Mouse (Mus musculus): Measurements from ENCODE around the gene Pomt2.
A peak's percentile ranks its signal among the peaks of the same experiment; 100 is the strongest.
"Not testable (repeated sequence)": the region's sequence is repeated elsewhere in the genome, so short reads cannot be mapped to it uniquely, and the experiment has no call there.

Pomt2 gene

DNA sequence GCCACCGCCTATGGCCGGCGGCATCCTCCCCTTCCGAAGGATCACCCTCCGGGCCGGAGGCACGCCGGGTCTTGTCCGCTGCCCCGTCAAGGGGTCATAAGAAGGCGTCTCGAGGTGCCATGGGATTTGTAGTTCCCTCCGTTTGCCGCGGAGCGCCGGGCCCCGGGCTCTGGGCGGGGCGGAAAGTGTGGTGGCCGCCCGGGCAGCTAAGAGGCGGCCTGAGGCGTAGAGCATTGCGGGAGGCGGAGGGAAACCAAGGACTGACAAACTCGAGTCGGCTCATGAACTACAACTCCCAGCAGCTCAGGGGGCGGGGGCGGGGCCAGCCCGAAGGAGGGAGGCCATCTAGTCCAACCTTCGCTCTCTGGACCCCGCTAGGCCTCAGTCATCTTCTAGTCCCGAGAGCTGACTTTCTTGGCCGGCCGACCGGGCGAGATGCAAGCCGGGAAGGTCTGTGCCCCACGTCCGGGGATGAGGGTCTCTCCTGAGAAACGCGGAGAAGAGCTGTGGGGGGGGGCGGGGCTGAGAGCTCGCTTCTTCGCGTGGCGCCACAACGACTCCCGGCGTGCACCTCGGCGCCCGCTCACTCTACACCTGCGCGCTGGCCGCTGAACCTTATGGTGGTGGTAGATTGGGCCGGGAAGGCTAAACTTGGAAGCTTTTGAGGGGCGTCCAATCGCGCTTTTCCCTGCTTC is at the start of gene Pomt2:
Gene Pomt2, minus strand, starts transcription at position 574 of the 695 bp plus-strand sequence.
- DNase-seq: peak; percentile 96

DNA sequence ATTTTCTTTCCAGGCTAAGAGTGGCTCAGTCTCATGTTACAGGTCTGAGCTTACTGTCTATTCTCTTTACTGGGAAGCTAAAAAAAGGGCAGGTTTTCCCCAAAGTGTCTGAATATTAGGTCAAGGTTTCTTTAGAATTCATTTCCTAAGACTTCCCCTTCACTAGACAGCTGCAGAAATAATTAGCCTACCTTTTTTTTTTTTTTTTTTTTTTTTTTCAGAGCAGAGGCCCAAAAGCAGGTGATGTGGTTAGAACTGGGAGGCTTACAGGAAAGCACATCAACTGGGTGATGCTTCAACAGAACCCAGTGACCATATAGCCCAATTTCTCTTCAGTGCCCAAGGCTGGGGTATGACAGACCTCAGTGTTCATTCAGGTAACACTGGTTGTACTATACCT is 48.5 kb upstream of the Pomt2 start:
- no peak for DNase-seq

DNA sequence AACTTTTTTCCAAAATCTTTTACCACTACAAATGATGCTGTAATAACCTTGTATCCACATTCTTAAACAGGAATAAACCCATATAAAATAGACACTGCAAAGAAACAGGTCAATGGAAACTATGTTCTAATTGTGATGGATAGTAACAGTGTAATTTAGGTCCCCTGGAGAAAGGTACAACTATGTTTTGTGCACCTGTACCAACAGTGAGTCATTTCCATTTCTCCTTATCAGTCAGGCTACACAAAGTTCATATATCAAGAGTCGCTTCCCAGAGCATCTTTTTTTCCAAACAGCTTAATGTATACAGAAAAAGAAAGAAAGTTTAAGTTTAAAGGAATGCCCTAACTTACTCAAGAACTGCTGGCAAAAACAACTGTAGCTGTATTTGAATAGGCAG is 47.3 kb upstream of the Pomt2 start:
- no peak for DNase-seq

DNA sequence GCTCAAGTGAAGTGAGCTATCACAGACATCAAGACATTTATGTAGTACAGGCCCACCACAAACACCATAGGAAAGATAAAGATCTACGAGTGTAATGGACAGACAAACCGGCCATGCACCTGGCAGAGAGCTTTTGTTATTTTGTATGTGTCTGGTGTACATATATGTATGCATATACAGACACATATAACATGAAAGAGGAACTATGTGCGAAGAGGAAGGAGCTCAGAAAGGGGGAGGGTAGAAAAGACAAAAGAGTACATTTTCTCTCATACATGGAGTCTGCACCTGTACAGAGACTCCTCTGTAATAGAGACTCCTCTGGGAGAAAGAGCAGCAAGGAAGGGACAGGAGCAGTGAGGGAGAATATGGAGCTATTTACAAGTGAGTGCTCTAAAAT is 45.2 kb upstream of the Pomt2 start:
- no peak for DNase-seq

DNA sequence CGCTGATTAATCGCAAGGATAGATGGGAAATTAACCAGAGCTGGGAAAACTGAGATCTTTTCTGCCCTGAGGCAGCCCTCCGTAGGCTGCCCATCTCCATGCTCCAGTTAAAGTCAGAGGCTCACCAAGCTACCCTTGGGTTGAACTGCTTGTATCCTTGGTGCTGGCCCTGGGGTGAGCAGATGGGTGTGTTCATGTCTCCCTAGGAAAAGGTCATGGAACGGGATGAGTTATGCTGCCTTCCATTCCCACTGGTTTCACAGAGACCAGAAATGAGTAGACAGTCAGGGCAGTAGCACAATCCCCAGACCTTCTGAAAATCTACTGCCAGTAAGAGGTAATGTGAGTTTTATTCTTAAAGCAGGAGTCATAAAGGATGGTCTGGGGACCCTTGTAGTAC is 29.9 kb upstream of the Pomt2 start:
- DNase-seq: no peak

DNA sequence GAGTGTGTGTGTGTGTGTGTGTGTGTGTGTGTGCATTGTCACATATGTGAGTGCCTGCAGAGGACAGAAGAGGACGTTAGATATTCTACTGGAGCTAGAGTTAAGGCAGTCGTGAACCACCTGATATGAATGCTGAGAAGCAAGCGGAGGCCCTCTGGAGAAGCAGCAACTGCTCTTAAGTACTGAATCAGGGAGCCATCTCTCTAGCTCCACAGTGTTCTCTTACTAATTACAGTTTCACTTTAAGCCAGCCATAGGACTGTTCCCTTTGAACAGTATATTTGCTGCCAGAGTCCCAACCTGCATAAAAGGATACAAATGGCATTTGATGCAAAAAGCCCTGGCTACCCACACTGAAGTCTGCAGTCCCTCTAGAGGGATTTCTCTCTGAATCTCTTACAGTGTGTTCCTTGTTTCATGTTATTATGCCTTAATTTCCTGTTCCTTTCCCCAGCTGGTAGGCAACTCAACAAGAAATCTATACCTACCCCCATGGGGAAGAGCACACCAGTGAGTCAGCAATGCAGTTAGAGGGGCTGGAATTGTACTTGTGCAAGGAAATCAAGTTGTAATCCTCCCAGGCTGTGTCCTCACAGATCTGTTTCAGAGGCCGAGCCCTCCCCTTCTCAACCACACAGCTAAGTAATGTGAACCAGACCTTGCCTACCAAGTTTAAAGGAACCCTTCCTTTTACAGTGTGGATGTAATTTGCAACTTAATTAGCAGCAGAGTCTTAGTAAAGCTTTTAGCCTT is 27.6 kb upstream of the Pomt2 start:
- no peak for DNase-seq

DNA sequence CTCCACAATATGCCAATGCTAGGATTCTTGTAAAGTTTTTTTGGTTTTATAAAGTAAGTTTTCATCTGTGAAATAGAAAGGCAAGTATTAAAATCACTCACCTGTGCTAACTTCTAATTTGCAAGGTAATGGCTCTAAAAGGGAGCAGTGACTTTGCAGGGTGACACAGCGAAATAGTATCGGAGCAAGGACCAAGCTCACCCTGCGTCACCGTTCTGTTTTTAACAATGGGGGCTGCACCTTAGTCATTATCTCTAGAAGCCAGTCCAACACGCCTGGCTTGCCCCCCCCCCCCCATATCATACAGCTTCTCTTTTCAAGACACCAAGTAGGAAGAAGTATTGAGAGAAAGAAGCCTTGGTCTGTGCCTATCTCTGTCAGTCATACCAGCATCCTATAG is 13.0 kb upstream of the Pomt2 start:
- no peak for DNase-seq

DNA sequence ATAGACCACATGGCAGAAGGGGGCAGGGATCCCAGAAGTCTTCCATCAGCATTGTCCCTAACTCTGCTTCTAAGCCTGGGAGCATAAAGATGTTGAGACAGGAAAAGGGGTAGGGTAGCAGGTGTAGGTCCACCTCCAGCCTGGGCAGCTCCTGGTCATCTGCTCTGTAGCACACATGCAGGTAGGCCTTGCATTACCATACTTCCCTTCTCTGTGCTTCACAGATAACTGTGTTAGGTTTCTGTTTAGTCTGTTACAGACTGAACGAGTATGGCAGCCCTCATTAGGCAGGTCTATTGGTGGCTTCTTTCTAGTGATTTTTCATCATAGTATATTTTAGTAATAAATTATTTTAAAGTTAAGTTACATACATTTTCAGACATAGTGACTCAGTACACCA is 12.5 kb upstream of the Pomt2 start:
- DNase-seq: no peak

DNA sequence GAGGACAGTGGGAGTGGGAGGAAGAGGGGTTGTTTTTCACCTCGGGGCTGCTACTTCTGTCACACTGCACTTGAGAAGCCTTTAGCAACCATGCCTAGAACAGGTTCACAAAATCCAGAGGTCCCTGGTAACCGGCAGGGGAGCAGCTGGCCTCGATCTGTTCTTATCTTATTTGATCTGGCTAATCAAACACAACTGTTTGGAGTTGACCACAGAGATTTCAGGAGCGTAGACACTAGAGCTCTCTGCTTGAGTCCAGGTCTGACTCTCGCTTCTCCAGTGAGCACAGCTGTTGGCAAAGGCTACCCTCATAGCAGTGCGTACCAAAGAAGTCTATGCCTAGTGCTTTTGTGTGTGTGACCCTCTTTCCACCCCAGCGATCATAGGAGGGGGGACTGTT is 10.3 kb upstream of the Pomt2 start:
- no peak for DNase-seq

DNA sequence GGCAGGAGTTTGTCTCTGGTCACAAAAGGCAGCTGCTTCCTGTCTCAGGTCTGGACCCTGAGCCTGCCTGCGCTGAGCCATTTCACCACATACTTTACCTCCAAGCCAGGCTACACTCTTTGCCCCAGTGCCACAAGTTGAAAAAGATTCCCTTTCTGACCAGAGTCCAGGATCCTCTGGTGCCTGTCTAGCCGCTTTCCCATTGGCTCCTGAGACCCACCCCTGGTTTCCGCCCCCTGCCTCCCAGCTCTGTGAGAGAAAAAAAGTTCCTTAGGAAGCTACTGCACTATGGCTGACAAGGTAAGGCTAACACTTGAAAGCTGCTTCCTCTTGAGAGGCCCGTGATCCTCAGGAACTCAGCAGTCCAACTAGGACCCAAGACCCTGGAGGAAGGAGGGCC is 9.6 kb upstream of the Pomt2 start:
- DNase-seq: no peak

DNA sequence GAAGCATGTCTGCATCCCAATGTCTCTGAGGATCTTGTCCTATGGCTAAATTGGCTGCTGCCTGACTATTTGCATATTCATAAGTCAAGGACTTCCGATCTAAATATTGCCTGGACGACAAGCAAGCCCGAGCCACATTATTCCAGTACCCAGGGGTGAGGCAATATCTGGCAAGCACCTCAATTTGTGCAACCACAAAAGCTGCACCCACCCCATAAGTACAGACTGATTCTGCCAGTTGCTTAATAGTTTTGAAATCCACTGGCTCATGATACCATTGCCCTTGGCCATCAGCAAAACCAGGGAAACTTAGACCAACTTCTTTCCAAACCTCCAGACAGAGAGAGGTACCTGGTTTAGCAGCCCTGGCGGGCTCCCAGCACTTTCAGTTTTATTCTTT is 6.7 kb upstream of the Pomt2 start:
- DNase-seq: not testable (repeated sequence)

DNA sequence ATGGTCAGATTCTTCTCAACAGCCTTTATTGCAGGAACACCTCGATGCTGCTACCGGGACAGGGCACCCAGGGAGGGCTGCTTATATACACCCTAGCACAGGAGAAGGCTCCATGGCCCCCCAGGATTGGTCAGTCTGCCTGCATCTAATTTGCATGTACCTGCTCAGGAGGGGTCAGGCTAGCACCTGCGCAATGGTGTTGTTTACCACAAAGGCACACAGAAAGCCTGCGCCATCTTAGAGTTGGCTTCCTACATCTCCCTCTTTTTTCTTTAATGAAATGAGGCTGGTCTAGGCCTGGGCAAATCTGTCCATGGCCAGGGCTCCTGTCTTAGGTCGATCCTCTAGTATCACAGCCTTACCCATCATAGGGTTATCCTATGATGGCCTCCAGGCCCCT is 1.7 kb upstream of the Pomt2 start:
- no peak for DNase-seq

DNA sequence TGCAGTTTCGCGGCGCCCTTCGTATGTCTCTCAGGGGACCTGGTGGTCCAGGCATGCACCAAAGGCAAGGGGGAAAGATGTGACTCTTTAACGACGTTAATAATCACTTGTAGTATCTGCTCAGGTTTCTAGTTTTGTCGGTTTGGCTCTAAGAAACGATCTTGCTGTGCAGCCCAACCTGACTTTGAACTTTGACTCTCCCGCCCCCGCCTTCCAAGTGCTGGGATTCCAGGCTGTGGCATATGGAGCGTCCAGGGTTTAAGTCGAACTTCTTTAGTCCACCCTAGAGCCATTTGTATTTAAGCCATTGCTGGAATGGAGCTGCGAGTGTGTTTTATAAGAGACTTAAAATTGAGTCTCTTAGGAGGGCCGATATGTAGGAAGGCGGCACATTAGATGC is 368 bp upstream of the Pomt2 start:
- no peak for DNase-seq

DNA sequence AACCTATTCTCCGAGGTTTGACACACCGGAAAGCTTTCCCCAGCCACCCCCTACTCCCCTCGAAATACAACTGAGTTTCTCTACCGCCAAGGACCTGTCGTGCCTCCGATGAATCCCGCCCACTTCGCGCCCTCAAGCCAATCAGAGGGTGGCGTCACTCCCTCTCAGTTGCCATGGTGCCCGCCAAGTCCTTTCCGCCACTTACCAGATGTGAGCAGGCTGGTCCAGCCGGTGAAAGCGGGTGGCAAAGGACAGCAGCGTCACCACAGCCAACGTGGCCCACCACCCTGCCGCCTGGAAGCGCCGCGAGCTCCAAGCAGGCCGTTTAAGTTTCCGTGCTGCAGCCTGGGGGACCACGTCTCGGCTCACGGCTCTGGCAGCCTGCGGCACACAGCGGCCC is 802 bp downstream of the Pomt2 start, which contains the start of gene Gstz1:
Gene Gstz1, plus strand, starts transcription at position 200 of the 400 bp plus-strand sequence.
- DNase-seq: peak; percentile 92

DNA sequence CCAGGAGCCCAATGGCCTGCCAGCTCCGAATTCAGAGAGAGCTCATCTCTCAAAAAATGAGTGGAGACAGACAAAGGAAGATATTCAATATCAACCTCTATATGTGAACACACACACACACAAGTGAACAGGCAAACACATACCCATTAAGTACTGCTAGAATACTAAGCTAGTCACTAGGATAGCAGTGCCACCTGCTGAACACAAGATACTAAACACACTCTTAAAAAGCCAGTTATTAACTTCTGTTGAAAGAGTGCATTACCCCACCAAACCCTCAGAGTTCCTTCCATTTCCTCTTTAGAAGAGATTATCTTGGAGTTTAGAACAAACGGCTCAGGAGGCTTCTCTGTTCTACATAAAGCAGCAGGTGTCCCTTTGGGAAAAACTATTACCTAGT is 5.6 kb downstream of the Pomt2 start:
- DNase-seq: no peak

DNA sequence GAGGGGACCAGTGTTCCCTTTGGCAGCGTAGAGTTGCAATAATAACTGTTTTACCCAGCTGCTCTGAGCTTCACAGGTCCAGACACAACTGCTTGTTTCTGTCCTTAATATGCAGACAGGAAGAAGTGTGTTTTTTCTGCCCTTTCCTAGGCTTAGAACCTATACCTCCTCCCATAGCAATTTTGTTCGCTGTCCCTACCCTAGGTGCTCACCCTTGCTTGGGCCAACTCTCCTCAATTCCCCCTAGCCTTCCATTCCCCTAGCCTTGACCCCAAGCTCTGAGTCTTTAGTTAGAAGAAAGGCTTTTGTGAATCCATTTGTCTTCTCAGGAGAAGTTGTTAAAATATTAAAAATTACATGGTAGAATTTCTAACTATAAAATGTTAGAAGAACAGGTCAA is 9.0 kb downstream of the Pomt2 start:
- DNase-seq: no peak

DNA sequence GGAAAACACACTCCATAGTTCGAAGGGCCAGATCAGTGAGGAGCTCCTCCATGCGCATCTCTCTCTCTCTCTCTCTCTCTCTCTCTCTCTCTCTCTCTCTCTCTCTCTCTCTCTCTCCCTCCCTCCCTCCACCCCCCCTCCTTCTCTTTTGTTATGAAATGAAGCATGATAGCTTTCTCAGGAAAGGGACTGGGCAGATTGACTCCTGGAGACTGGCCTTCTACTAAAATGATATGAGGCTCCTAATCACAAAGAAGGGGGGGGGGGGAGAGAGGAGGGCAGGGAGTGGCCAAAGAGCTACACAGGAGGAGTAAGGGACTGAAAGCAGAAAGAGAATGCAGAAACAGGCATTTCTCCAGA is 9.4 kb downstream of the Pomt2 start:
- no peak for DNase-seq

DNA sequence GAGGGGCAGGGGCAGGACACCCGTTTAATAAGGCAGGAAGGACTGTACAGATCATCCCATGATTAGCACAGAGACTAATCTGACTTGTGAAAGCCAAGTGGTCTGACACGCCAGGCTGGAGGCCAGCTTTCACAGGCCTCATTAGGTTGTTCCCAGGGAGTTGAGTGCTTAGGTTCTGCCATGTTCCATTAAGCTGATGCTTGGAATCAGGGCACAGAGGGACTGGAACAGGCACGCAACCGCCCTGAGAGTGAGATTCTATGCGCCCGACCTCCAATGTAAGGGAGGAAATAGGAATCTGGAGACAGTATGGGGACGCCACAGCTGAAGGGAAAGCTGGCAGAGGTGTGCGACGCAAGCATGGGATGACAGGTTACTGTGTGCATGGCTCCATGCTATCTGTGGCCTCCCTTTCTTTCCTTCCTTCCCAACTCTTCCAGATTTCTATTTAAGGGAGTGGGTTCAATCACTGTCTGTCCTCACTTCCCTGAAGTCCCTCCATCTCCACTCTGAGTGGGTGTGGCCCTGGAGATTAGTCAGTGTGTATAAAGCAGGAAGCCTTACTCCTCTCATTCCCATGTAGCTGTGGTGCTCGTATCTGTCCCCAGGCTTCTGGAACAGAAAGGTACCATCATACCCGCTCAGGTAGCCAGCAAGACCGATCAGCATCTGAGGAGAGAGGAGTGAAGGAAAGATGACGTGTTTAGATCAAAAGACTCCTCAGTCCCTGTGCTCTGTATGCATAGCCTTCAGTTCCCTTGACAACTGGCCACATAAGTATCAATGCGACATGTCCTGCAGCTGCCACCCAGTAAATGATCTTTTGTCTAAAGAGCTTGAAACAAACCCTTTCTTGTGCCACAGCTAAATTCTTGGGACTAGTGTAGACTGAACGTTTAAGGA is 10.1 kb downstream of the Pomt2 start:
- DNase-seq: no peak

DNA sequence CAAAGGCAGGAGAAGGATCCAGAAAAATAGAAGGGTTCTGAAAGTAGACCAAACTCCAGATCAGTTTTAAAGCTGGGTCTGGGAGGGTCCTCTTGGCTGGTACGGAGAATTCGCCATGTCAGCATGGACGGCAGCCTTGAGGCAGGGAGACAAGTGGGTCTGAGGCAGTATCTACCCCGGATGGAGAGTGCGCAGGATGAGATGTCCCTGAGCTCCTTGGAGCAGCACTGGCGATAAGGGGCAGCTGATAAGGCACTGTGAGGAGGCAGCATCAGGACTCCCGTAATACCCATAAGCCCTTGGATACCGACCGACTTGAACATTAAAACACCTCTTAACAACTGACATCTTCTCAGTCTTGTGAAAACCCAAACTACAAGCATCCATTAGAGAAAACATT is 15.0 kb downstream of the Pomt2 start:
- DNase-seq: no peak

DNA sequence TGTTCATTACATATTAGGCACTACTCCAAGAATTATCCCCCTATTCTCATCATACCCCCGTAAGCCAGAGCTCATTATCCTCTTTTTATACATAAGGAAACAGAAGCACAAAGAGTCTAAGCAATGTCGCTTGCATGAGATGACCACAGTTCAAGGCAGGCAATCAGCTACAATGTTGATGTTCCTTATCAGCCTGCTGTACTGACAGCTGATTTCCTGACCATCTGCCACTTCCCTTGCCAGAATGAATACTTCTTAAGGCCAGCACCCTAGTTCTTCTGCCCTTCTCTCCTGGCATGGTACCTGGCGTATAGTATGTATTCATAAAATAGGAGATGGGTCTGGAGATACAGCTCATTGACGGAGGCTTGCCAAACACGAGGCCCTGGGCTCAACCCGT is 15.6 kb downstream of the Pomt2 start:
- DNase-seq: no peak

DNA sequence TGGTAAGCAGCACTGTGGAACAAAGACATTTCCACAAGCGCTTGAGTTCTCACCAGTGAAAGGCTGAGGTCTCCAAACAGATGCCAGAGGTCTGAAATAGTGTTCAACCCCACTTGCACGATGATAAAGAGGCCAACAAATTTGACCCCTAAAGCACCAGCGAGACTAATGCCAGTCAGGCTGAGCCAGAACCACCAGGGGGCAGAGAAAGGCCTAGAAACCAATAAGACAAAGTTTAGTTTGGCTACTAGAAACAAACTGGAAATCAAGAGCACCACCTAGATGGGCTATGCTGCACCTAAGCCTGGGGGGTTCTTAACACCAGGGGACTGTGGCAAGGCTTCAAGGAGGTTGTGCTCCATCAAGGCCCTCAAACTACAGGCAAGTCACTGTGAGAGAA is 16.1 kb downstream of the Pomt2 start:
- no peak for DNase-seq

DNA sequence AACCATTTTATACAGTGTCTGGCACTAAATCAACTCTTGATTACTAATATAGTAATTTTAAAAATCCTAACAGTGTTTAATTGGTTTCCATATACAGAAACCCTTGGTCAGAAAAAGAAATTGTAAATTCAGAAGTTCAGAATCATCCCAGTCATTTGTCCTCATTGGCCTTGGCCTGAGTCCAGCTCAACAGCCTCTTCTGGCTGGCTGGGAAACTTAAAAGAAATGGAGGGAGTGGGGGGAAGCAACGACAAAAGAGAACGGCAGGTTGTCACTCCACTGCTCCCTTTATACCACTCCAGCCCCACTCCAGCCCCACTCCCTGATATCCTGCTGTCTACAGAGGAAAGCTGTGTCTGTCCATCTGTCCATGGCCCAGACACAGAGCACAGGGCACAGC is 16.6 kb downstream of the Pomt2 start:
- DNase-seq: no peak

DNA sequence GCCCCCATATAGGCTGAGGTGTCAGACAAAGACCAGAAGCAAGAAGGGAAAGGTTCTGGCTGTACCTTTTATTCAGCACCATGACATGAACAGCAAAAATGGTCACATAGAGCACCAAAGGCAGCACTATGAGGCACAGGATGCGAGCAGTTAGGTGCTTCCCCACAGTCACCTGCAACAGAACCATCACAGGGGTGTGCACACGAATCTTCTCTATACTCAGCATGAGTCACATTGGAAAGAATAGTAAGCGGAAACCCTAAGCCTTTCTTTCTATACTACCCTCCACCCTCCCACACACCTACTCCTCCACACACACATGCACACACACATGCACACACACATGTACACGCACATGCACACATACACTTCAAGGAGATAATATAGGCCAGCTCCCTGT is 17.5 kb downstream of the Pomt2 start:
- DNase-seq: no peak

DNA sequence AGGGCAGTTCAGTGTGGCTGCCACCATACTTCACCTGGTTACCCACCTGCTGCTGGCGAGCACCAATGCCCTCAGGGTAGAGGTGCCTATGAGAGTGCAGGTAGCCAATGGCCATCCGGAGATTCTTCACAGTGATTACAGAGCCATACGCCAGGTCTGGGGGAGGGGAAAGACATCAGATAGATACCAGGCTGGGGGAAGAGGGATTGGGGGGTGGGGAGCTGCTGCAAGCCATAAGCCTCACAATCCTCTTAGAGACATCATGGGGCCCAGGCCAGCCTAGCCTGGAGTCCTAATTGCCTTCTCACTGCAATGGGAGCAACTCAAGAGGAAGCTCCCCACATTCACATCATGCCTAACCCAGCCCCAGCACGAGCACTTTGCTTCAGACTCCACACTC is 20.5 kb downstream of the Pomt2 start:
- DNase-seq: no peak
